In genomic region chr14:11553679-11554305, GRCm38 (mm10) we compare ENCODE assay signal across 9 mouse cellular contexts. TPM values are rescaled to one million over a fixed set of nuclear protein-coding genes. Genes with fewer than 3 reads are reported as not detected.
DNase-seq lines count a peak whose midpoint lies in the region; ATAC-seq lines count a peak whose summit lies in the region.
"Had no signal": no experiment of that assay in that cellular context is flagged by ENCODE, and none has a peak within 500 bp of the region (broad histone marks: within the 10 kb centered on the region; RNA-seq: fewer than 3 reads in every experiment).

No protein-coding gene starts in this region.

- H3K9me3 ChIP-seq in heart, embryonic 14.5 days (ENCODE audit: control insufficient read depth, low read length), result no peaks in the 10 kb centered on the region
- H3K9me3 ChIP-seq in liver, embryonic 13.5 days (replicated peaks), result no peaks in the 10 kb centered on the region
- H3K9me3 ChIP-seq in stomach, embryonic 15.5 days, result no peaks in the 10 kb centered on the region

- H3K27ac ChIP-seq in heart, embryonic 14.5 days (replicated peaks in 1 of 2; ENCODE audit: control insufficient read depth in 1 of 2, insufficient read depth in 1 of 2, low read depth in 2 of 2, low read length in 2 of 2), result peak overlapping the region; percentile 93 to 98
- H3K27ac ChIP-seq in liver, embryonic 13.5 days, result peak overlapping the region; percentile 52
- peak overlapping the region; percentile 98 for H3K27ac ChIP-seq in stomach, embryonic 15.5 days

- H3K36me3 ChIP-seq in heart, embryonic 14.5 days (ENCODE audit: control insufficient read depth, insufficient read depth, low read length), result no peaks in the 10 kb centered on the region
- no peaks in the 10 kb centered on the region for H3K36me3 ChIP-seq in liver, embryonic 13.5 days
- no peaks in the 10 kb centered on the region for H3K36me3 ChIP-seq in stomach, embryonic 15.5 days

- under 1% methylated on average over 56 of the region's 57 CpGs for WGBS in heart, embryonic 14.5 days
- WGBS in liver, embryonic 13.5 days (ENCODE audit: insufficient replicate concordance), result under 1% methylated on average over 57 of the region's 57 CpGs
- WGBS in stomach, embryonic 15.5 days, result under 1% methylated on average over 56 of the region's 57 CpGs

- no peak for DNase-seq in frontal cortex, postnatal 25 days (ENCODE audit: low spot score in 2 of 2)
- DNase-seq in right cerebral cortex, adult 2 months (ENCODE audit: low spot score in 2 of 2), result peak; percentile 31 to 50
- no peak for DNase-seq in right cerebral cortex, postnatal 4 days
- DNase-seq in liver, embryonic 13.5 days, result peak; percentile 2
- no peak for DNase-seq in cerebellum, adult 11 months

- peak overlapping the region; percentile 93 for H3K9ac ChIP-seq in heart, embryonic 14.5 days (ENCODE audit: low read length)
- peak overlapping the region; percentile 57 for H3K9ac ChIP-seq in liver, embryonic 13.5 days
- peak overlapping the region; percentile 87 for H3K9ac ChIP-seq in stomach, embryonic 15.5 days

- H3K27me3 ChIP-seq in heart, embryonic 14.5 days (ENCODE audit: control insufficient read depth, insufficient read depth, low read length), result no peaks in the 10 kb centered on the region
- H3K27me3 ChIP-seq in liver, embryonic 13.5 days, result peaks cover 68% of the 10 kb centered on the region
- no peaks in the 10 kb centered on the region for H3K27me3 ChIP-seq in stomach, embryonic 15.5 days (replicated peaks)
- H3K27me3 ChIP-seq: CH12.LX had no signal

- peak; percentile 24 for ATAC-seq in frontal cortex, adult (ENCODE audit: low TSS enrichment)
- peak; percentile 40 for ATAC-seq in heart, embryonic 14.5 days (ENCODE audit: insufficient number of reproducible peaks, insufficient read depth, low FRiP score, low read depth)
- ATAC-seq in liver, embryonic 13.5 days (ENCODE audit: low read depth), result peak; percentile 24; the same call in 1 of the 2 replicates
- peak; percentile 52 for ATAC-seq in stomach, embryonic 15.5 days (ENCODE audit: insufficient read depth, low FRiP score, low read depth)

- peak overlapping the region; percentile 72 to 93 for H3K4me3 ChIP-seq in heart, embryonic 14.5 days (ENCODE audit: control insufficient read depth in 1 of 2, insufficient read depth in 1 of 2, low read depth in 1 of 2, low read length in 2 of 2)
- H3K4me3 ChIP-seq in liver, embryonic 13.5 days (replicated peaks), result peak overlapping the region; percentile 55
- peak overlapping the region; percentile 85 for H3K4me3 ChIP-seq in stomach, embryonic 15.5 days (replicated peaks)

- H3K4me2 ChIP-seq in heart, embryonic 14.5 days (ENCODE audit: low read length), result peak overlapping the region; percentile 95
- H3K4me2 ChIP-seq in liver, embryonic 13.5 days, result peak overlapping the region; percentile 63
- peak overlapping the region; percentile 88 for H3K4me2 ChIP-seq in stomach, embryonic 15.5 days

- H3K4me1 ChIP-seq in heart, embryonic 14.5 days (ENCODE audit: control insufficient read depth in 2 of 2, insufficient read depth in 2 of 2, low read length in 2 of 2), result peaks cover 9 to 21% of the 10 kb centered on the region in 2 experiments
- H3K4me1 ChIP-seq in liver, embryonic 13.5 days (replicated peaks), result no peaks in the 10 kb centered on the region
- H3K4me1 ChIP-seq in stomach, embryonic 15.5 days, result peaks cover 23% of the 10 kb centered on the region

RNA-seq across cellular contexts. Expression of gene Ptprg, which starts 0.5 kb away (rescaled TPM):
- 15.8 and 17.8 TPM in 2 replicates for polyA plus RNA-seq in heart, embryonic 14.5 days (2014; fragmentation: Nextera tagmentation; extraction: Ambion mirVana)
- 1.5 and 2.0 TPM in 2 replicates for polyA plus RNA-seq in liver, embryonic 13.5 days (2015; fragmentation: Nextera tagmentation; extraction: Ambion mirVana)
- 22.9 and 24.1 TPM in 2 replicates for polyA plus RNA-seq in stomach, embryonic 15.5 days (2015; fragmentation: Nextera tagmentation; extraction: Ambion mirVana)

Comparison
In these comparisons a context has a peak if more than half of its experiments do, and no peak if none do; other contexts are left out.
1. DNase-seq: peak in right cerebral cortex, adult 2 months (2 of 2) and liver, embryonic 13.5 days (single experiment); none in frontal cortex, postnatal 25 days (0 of 2), right cerebral cortex, postnatal 4 days (single experiment) and cerebellum, adult 11 months (single experiment).
2. Peak in every context shown above with its lines, with median percentiles within 50 percentile points of each other: ATAC-seq, H3K27ac ChIP-seq, H3K4me2 ChIP-seq, H3K4me3 ChIP-seq and H3K9ac ChIP-seq.